Mouse (Mus musculus) heart, postnatal 0 days (tissue): Measurements from ENCODE around the gene Kif1c.

ENCODE experiments used
- CTCF ChIP-seq: IDR thresholded peaks from 2 replicates; pipeline ENCODE4 v1.5.1; 2016; ENCODE audit warnings: antibody characterized with exemption, control low read depth, low read depth
- EP300 ChIP-seq: IDR thresholded peaks from 2 replicates; pipeline ENCODE4 v1.6.1; 2016; ENCODE audit warnings: antibody characterized with exemption, low read depth

DNA sequence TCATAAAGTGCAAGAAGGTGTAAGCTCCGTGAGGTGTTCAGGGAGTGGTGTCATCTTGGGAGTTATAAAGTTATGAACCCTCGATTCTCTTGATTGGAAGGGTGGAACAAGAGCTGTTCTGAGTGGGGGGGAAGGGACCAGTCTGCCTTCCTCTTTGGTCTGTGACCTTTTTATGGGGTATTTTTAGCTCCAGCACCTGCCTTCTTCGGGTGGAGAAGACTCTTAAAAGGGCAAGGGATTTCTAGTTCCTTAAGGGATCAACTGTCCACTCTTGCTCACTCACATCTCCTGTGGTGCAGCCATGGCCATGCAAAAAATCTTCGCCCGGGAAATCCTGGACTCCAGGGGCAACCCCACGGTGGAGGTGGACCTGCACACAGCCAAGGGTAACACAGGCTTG lies 42.8 kb upstream of the Kif1c start:
- no peak for TF ChIP-seq EP300
- no peak for TF ChIP-seq CTCF
